Mouse (Mus musculus) retina, adult 2 months (tissue): Measurements from ENCODE around the gene Vmp1.

Source experiments
- DNase-seq: peaks from one replicate; pipeline ENCODE4 v3.0.0-alpha.2; 2012; ENCODE audit warnings: low read depth, low spot score

Gene Vmp1

DNA sequence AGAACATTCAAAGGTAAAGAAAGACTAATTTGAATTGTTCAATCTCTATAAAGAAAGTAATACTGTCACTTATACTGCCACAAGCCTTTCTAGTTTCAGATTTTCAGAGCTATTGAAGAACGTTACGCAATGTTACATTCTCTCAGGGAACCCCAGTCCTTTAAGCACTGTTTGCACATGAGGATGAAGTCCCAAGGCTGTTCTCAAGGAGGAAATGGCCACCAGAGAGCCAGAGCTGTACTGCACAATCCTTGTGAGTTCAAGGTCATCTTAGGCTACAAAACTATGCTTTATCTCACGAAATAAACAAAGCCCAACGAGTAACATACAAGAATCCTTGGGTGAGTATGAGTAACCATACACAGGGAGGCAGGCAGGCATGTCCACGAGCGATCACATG, 49.2 kb downstream of the Vmp1 start:
- DNase-seq, result no peak

DNA sequence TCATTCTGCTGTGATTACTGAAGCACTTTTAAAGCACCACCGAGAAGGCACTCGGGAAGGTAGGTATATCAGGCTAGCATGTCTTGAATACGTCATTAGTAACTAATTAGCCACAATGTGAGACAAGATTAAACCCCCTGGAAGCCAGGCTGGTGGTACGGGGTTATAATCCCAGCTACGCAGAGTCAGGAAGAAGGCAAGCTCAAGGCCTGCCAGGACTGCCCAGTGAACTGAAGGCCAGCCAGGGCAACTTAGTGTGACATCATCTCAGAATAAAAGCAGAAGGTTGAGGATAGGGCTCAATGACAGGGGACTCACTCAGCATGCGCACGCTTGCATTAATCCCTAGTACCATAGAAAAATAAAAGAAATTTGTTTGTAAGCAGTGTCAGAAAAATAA, 53.7 kb downstream of the Vmp1 start:
- DNase-seq, result no peak

DNA sequence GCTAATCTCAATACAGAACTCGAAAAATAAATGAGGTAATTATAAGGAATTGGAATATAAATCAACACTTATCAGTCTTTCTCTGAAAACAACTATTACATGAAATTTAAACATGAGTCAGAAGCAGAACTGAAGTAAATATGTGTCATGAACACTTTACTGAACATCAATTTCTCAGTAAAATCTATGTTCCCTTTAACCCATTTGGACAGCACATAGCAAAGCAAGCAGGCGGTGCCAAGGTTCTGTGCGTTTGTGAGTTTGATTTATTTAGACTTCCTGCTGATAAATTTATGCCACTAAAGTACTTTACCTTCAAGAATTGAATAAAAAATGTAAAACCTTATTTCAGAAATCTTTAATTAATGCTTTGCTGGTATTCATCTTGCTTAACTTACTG, 54.2 kb downstream of the Vmp1 start:
- no peak for DNase-seq

DNA sequence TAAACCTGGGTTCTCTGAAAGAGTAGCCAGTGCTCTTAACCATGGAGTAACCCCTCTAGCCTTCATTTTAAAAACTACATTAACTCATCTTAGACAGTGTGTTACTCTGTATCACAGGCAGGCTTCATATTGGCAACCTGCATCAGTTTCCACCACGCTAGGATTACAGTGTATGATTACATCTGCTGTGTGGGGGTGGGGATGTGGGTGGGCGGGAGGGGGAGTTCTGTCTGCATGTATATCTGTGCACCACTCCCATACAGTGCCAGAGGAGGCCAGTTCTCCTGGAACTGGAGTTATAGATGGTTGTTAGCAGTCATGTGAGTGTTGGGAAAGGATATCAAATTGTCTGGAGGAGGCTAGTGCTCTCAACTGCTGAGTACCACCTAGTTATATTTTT, 55.2 kb downstream of the Vmp1 start:
- no peak for DNase-seq

DNA sequence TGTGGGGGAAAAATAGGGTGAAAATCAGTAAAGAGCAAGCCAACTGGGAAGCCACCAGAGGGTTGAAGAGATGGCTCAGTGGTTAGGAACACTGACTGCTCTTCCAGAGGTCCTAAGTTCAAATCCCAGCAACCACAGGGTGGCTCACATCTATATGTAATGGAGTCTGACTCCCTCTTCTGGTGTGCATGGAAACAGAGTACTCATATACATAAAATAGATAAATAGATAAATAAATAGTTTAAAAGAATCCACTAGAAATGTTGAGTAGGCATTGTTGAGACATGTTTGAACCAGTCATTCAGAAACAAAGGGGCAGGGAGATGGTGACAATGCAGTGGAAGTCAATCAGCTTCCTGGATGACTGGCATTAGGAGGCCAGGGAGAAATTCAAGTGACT, 56.0 kb downstream of the Vmp1 start:
- DNase-seq, result no peak

DNA sequence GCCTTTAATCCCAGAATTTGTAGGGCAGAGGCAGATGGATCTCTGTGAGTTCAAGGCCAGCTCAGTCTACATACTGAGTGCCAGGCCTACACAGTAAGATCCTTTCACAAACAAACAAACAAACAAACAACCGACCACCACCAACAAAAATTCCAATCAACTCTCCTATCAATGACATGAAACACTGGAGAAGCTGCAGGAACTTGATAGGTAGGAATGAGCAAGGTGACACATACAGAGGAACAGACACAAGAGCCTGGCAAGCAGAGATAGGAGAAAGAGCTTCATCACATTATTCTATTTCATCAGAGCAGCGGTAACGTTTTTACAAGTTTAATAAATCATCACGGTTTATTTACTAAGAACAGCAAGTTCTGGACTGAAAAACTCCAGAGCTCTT, 56.9 kb downstream of the Vmp1 start:
- no peak for DNase-seq

DNA sequence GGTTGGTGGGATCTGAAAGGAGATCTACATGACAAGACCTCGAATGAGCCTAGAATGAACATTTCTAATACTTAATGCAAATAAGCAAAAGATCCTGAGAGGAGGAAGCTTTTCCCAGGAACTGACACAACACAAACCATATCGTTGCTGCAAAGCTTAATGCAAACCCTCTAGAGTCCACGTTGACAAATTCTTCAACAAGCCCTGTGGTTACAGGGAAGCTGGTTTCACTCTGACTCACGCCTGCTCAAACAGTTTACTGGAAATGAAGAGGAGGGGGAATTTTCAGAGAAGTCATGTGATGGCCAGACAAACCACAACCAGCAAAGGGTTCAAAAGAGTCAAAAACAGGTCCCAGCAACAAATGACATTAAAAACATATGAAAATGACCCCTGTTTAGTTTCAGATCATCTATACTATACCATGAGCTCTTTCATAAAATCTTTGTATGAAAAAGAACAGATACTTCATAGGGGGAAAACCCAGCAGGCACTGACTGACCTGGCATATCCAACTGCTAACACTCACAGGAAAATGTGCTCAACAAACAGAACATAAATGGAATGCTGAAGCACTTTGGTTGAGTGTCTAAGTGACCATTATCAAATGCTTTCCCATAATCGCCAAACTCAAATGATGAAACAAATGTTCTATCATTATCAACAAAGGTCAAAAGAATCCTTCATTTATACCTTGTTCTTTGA, 59.2 kb downstream of the Vmp1 start:
- DNase-seq, result no peak

DNA sequence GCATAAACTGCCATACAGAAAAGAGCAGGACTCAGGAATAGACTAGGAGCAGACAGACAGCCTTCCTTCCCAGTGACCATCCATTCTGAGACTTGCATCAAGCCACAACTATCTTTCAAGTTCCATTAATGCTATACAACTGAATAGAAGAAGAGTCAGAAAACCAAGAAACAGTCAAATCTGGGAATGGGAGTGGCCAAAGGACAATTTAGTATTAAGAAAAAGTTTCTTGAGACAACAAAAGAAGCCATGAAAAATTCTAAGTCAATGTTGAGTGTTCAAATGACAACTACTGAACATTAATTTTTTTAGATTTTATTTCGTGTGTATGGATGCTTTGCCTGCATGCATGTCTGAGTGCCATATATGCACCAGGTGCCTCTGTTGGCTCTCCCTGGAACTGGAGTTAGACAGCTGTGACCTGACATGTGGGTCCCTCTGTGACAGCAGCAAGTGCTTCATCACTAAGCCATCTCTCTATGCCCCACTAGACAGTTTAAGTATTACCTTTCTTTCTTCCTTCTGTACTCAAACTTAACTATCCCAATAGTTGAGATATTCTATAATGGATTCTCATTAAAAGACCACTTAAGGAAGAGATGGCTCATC, 60.1 kb downstream of the Vmp1 start:
- no peak for DNase-seq

DNA sequence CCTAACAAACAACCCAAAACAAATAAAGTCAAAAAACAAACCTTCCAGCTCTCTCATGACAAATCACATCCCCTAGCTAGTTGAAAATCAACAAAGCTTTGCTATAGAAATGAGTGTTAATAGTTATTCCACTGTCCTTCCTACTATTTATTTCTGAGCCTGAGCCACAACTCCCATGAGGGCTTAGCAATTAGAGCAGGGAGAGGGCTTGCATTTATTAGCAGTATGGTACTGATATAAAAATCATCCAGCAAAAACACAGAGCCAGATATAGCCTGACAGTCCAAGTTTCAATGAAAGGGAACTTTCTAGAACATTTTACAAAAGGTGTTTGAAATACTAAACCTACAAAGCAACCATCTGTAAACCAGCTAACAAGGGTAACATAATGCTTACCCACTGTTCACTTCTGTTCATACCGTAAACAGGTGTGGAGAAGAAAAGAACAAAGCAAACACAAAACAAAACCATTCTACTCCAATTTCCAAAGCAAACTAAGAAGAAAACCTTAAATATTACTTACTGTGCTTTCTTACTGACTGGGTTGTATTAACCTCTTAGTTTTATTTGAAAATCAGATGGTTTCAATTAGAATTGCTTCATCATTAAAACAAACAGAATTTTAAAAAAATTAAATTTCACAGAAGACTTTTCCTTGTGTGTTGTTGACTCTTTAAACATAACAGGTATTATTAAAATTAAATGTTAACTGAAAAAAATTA, 61.3 kb downstream of the Vmp1 start:
- DNase-seq, result no peak

DNA sequence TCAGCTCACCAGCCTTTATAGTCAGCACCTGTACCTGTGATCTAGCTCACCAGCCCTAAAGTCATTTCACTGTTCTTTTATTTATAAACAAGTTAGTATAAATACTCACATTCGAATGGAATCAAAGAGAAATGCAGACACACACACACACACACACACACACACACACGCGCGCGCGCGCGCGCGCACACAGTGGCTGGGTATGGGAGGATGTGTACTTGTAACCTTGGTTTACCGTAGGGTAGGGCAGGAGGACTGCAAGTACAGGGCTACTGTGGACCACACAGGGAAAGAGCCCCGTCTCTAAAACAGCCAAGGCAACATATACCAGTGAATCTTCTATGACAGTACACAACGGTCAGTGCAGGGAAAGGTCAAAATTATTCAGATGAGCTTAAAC, 62.5 kb downstream of the Vmp1 start:
- DNase-seq, result no peak

DNA sequence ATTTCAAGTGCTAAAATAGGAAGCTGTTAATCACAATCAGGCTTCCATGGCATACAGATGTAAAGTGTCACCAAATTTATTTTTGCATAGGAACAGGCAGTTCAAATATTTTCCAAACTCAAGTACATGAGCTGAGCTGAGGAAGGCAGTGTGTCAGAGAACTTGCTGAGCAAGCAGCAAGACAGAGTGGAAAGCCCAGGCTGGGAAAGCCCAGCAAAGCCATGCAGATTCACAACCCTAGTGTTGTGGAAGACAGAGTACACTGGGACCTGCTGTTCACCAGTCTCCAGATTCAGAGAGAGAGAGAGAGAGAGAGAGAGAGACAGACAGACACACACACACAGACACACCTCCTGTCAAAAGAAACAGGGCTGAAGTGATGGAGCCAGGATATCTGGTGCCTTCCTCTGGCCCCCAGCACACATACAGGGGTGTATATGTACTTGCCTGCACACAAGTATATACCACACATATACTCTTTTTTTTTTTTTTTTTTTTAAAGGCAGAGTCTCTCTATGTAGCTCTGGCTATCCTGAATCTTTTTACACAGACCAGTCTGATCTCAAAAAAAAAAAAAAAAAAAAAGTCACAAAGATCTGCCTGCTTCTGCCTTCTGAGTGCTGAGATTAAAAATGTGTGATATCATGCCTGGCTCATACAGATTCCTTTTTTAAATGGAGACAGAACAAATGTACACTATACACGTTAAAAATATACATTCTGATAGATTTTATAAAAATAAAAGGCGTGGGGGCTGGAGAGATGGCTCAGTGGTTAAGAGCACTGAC, 64.9 kb downstream of the Vmp1 start:
- no peak for DNase-seq

DNA sequence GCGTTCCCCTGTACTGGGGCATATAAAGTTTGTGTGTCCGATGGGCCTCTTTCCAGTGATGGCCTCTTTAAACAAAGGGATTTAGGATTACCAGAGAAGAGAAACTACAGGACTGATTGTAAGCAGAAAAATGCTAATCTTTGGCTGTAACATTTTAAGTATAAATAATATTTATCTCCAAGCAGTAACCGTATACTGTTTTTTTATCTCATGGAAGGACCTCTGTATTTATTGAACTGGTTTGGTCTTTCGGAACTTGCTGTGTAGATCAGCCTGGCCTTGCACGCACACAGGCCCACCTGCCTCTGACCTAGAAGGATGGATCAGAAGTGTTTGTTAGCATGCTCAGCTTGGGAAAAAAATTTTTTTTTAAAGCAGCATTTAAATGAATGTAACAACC, 69.0 kb downstream of the Vmp1 start:
- DNase-seq, result no peak

DNA sequence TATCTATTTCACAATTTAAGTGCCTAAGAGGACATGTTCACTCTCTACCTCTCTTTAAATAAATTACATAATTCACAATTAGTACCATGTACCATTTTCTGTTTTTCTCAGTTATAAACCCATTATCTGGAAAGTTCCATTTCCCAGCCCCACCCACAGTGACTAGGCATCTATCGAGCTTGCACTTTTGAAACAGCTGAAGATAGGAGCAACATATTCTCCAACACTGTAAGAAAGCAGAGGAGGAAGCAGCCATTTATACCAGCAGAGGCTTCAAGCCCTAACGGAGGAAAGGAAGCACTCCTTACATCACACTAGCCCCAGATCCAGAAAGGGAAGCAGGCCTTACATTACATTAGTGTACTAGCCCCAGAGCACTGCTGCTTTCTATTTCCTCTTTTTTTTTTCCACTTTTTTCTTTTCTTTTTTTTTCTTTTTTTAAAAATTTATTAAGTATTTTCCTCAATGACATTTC, 69.5 kb downstream of the Vmp1 start:
- DNase-seq, result no peak

DNA sequence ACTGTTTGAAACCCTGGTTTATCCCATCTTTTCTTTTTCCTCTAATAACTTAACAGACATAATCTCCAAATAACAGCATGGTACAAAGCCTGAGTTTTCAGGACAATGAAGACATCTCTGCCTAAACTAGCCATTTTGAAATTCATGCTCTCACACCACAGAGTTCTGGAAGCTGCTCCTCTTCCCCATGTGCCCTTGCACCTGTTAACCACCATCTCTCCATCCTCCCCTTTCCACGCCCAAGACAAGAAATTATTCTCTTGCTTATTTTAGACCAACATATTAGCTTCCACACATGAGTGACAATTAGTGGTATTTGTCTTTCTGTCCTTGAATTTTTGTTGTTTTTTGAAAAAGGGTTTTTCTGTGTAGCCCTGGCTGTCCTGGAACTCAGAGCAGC, 71.6 kb downstream of the Vmp1 start:
- no peak for DNase-seq

DNA sequence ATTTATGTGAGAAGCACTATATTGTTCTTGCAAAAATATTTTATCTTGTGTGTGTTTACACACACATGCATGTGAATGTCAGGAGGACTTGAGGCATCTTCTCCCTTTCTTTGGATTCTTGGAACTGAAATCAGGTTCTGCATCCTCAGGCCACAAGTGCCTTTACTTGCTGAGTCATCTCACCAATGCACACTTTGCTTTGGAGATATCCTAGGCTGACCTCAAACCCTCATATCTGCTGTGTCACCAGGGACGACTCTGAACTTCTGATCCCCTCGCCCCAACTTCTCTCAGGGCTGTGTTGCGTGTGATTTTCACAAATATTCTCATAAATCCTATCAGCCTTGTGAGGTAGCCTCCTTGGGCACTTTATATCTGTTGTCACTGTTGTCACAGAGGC, 73.4 kb downstream of the Vmp1 start:
- DNase-seq, result no peak

DNA sequence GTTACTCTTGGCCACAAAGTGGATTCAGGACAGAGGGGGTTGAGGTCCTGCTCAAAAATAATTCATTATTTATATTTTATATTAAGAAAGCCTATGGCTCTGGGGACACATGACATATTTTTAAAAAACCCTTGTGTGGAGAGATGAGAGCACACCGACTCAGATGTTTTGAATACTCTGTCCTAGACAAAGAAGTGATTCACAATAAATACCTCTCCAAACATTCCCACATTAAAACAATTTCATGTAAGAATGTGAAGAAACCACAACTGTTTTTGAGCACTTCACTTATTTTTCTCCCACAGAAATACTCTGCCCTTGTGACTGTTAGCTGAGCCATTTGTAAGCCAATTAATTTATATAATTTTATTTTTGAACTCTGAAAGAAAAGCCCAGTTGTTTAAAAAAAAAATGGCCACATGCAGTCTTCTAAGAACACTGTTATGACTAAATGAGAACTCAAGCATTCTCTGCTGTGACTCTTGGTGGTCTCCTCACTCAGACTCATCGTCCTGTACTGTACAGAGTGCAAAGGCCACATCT, 75.8 kb downstream of the Vmp1 start:
- no peak for DNase-seq

DNA sequence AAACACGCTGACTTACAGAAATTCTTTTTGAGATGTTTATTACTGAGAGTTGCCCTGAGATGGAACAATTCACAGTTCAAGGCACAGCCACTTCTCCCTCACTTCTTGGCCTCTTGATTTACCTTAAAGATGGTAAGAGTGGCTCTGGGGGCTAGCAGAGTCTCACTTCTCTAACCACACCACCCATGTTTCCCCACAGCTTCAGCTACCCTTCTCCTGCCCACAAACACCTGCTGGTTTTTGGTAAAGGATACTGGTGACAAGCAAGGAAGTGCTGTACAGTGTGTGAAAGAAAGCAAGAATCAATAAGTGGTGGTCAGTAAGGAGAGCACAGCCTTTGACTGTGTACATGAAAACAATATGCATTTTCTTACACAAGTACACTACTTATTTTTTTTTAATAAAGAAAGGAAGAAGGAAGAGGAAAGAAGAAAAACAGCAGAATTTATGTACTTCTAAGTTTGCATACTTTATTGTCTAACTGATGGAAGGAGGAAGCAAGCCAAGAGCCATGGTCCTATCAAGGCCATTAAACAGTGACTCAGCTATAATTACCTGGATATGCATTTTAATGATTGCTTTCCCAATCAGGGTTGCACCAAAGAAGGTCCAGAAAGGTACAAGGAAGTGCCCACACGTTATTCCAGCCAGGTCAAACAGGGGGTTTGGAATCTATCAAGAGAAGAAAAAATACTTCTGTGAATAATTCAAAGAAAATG, 76.9 kb downstream of the Vmp1 start:
- no peak for DNase-seq

DNA sequence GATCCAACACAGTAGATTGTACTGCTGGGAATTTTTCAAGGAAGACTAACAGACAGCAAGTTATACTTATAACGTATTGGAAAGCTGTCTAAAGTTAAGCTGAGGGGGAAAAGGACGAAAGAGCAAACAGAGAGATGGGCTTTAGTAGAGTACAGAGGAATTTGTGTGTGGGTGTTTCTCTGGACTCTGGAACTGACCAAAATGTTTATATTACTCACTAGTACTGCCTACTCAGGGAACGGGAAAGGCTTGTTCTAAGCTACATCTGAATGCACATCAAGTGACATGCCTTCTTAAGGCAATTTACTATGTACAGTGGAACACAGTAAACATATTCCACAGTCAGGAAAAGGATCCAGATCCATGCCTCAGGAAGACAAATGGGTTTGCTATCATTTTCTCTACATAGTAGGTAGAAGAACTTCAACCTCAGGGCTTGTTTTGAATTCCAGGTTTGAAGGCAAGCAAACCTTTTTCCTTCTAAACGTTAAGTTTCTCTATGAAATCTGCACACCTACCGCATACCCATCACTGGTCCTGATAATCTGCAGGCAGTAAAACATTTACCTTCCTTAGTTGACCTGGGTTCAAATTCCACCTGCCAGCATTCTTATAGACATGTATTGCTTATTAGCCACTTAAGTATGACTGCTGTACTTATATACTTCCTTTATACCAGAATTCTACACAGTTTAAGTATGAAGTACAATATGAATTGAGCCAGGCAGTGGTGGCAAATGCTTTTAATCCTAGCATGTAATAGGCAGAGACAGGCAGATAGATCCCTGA, 78.7 kb downstream of the Vmp1 start:
- no peak for DNase-seq

DNA sequence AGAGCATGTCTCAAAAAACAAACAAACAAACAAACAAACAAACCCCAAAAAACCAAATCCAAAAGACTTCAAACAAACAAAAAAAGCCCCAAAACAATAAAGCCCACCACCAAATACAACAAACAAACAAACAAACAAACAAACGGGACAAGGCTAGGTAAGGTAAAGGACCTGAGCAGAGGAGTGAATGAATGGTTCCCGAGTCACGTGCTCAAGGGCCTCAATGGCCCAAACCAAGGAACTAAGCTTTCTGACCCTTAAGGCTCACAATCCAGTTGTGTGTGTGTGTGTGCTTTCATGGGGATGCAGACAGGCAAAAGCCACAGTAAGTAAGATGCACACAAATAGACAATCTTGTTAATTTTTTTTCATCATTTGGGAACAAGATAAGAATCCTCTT, 79.3 kb downstream of the Vmp1 start:
- DNase-seq, result no peak

DNA sequence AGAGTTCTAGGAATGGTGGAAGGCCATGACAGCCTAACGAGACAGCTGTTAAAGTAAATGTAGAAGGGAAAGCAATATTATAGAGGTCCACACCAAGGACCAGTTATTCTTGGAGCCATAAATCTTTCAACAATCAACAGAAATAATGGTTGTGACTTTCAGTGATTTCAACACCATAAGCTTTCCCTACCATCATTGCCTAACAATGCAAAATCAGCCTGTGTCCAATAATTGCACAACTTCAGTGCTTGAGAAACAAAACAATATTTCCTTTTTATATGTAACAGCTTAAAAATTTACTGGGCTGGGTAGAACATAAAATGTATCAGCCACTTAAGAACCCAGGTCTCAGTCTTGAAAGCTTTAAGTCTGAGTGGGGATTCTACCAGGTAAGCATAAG, 79.9 kb downstream of the Vmp1 start:
- no peak for DNase-seq

DNA sequence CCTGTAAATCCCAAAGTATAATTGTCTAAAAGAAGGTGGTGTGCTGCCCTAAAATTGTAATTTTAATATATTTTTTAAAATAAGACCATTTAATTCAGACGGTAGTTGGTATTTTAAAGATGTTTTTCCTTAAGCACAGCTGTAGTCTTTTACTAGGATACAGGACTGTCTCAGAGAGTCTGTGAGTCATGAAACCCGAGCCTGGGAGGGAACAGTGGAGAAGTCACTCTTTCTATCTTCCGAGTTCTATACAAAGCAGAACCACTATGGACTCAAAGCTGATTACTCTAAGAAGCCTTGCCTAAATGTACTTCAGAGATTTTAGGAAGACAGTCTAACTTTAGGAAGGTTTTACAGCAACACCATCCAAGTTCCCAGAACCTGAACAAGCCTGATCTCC, 81.5 kb downstream of the Vmp1 start:
- DNase-seq, result no peak
